Mouse (Mus musculus) cortical plate, adult 2 months (tissue): Measurements from ENCODE around the gene Galnt3. TPM values are rescaled to one million over a fixed set of nuclear protein-coding genes. Genes with fewer than 3 reads are reported as not detected.
A peak's percentile ranks its signal among the peaks of the same experiment; 100 is the strongest.

ENCODE experiments used
- H3K27ac ChIP-seq: fragments of 200-500 bp; 2 replicates; pipeline ENCODE4 v1.5.1; 2012; ENCODE audit warnings: low read length, control low read depth, inconsistent platforms; ENCODE audit not compliant: insufficient read depth
- H3K4me1 ChIP-seq: fragments of 200-500 bp; 2 replicates; pipeline ENCODE4 v1.6.1; 2011; ENCODE audit warnings: low read length; ENCODE audit not compliant: control insufficient read depth, insufficient read depth
- H3K4me3 ChIP-seq: fragments of 200-500 bp; 2 replicates; pipeline ENCODE4 v1.5.1; 2011; ENCODE audit warnings: mild to moderate bottlenecking, low read length, control low read depth; ENCODE audit not compliant: insufficient read depth
- CTCF ChIP-seq: fragments of 200-500 bp; IDR thresholded peaks from 2 replicates; pipeline ENCODE4 v1.5.1; 2011; ENCODE audit warnings: mild to moderate bottlenecking, control low read depth, low read length; ENCODE audit not compliant: insufficient read depth; ENCODE audit errors: extremely low read depth
- POLR2A ChIP-seq: fragments of 200-500 bp; IDR thresholded peaks from 2 replicates; pipeline ENCODE4 v1.6.1; 2011; ENCODE audit warnings: mild to moderate bottlenecking, low read length, control low read depth; ENCODE audit not compliant: insufficient read depth; ENCODE audit errors: extremely low read depth
- polyA plus RNA-seq: library from polyadenylated mRNA; depleted of rRNA; stranded (reverse); fragments of >200 nt; gene quantifications from 2 replicates; pipeline ENCODE4 v1.2.3, GENCODE M21; 2012

The Galnt3 gene
- polyA plus RNA-seq, 1 experiment = 2.0 TPM

DNA sequence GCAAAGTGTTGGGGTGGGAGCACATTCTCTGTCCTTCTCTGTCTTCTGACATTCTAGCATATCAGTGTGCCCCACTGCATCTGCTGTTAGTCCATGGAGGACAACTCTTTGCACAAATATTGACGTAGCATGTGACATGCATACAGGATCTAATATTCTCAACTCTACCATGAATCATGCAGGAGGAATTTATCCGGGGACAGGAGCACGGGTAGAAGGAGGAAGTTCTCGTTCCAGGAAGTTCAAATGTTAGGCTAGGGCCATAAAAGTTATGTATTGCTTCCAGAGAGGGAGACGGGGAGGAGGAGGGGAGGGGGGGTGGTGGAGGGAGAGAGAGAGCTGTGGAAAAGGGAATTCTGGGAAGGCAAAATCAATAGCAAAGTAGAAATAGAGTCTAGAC, 20.0 kb upstream of the Galnt3 start:
- Histone ChIP-seq H3K27ac (no peak overlapping the region), H3K4me1 (peaks cover 2% of the 10 kb centered on the region; the same call in 1 of the 2 replicates), H3K4me3 (no peak overlapping the region)
- TF ChIP-seq CTCF (no peak), POLR2A (no peak)

DNA sequence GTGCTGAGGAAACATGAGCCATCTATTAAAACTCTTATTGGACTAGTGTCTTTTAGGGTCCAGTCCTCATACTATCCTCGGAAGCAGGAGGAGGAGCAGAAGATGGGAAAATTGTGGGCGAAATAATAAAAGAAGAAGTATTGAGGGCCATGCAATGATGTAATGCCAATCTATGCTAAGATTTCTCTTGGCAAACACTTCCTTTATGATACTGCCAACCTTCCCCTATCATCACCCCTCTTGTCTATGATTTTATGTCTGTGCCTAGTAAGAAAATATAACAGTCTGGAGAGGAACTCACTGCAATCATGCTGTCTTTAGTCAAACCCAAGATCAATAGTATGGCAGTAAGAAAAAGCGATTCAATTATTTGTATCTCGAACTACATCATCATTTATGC, 18.5 kb upstream of the Galnt3 start:
- Histone ChIP-seq H3K4me1 (peaks cover 2% of the 10 kb centered on the region; the same call in 1 of the 2 replicates), H3K27ac (no peak overlapping the region), H3K4me3 (no peak overlapping the region)
- TF ChIP-seq POLR2A (no peak), CTCF (no peak)

DNA sequence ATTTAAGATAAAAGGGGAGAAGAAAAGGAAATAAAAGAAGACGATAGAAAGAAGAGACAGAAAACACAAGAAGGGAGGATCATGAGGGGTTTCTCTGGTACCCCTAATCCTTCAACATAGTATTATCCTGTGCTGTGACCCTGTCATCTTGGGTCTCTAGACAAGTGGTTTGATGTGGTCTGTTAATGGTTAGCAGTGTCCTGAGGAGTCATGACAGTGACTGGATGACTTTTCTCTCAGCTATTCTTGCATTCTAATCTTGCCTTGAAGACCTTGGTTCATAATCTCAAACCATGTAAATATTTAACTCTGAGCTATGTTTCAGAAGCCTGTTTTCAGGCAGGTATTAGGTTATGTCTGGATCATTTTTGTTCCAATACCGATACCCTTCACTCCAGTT, 17.9 kb upstream of the Galnt3 start:
- peaks cover 2% of the 10 kb centered on the region; the same call in 1 of the 2 replicates for H3K4me1 ChIP-seq
- no peak overlapping the region for H3K4me3 ChIP-seq
- TF ChIP-seq CTCF (no peak), POLR2A (no peak)
- H3K27ac ChIP-seq = no peak overlapping the region

DNA sequence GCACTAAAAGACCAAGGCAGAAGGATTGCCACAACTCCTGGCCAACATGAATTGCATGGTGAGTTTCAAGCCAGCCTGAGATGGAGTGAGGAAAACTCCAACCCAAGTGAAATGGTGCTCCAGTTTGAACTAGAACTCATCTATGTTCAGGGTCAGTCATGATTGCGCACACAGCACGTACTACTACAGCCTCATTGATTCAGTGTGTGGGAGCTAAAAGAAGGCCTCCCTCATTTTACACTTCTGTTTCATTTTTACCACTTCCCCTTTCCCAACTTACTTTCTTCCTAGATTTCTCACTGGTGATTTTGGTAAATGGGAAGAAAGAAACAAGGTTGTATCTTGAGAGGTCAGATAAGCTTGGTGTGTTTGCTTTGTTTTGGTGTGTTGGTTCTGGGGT, 17.5 kb upstream of the Galnt3 start:
- TF ChIP-seq CTCF = no peak
- TF ChIP-seq POLR2A = no peak
- no peak overlapping the region for H3K27ac ChIP-seq
- H3K4me3 ChIP-seq = no peak overlapping the region
- H3K4me1 ChIP-seq = peaks cover 2% of the 10 kb centered on the region; the same call in 1 of the 2 replicates

DNA sequence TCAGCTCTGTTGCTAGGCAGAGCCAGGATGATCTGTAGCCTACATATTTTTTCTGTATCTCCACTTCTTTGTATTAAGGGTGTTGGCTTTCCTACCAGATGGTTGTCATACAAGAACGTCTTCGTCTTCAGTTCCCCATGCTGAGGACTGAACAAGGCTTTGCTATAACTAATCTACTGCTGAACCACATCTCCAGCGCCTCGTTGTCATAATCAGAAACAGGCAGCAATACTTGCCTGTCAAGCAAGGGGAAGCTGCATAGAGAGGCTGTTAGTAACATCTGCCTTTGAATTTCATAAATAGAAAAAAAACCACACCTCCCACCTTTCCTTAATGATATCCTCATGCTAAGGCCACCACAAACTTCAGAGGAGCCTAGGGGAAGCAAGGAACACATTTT, 15.5 kb upstream of the Galnt3 start:
- no peak overlapping the region for H3K4me3 ChIP-seq
- H3K27ac ChIP-seq = no peak overlapping the region
- TF ChIP-seq POLR2A (no peak), CTCF (no peak)
- H3K4me1 ChIP-seq = peaks cover 2% of the 10 kb centered on the region; the same call in 1 of the 2 replicates

DNA sequence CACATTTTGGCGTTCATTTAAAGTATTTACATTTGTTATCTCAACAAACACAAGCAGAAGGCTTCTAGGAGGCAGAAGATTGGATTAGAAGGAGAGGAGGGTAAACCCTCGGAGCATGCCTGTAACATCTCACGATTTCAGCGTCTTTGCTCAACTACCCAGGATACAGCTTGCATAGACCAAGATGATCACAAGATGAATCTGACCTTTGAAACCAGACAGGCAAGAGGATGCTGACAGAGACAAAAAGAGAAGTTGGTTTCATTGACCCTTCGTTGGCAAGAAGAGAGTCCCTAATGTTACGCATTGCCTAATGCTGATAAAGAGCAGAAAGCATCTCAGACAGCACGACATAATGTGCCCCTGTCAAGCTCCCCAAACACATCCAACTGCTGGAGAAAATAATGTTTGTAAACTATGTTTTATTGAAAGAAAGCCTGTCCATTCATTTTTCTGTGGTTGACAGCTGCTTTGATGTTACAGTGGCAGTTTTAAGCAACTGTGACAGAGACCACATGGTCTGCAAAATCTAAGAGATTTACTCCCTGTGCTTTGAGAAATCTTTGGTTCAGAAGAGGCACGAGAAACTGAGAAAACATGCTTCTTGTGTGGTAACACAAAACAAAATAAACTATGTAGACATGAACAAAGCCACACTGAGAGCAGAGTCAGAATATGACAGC, 7.2 kb upstream of the Galnt3 start:
- Histone ChIP-seq H3K27ac (no peak overlapping the region), H3K4me1 (no peaks in the 10 kb centered on the region), H3K4me3 (no peak overlapping the region)
- TF ChIP-seq POLR2A (no peak), CTCF (no peak)

DNA sequence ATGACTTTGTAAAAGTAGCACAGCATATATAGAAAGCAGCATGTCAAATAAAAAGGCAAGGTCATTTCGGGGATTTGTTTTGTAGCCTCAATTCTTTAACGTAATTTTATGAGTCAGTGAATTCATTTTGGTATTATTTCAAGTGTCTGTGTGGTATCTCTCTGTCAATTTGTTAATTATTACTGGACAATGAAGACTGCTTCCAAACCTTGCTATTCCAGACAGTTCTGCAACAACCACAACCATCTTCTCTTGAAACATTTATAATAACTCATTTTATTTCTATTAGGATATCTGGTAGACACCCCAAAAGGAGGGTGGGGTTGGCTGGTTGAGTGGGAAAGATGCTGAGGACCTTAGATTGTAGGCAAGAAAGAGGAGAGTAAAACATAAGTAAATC, 4.1 kb upstream of the Galnt3 start:
- Histone ChIP-seq H3K4me3 (no peak overlapping the region), H3K27ac (no peak overlapping the region), H3K4me1 (no peaks in the 10 kb centered on the region)
- no peak for TF ChIP-seq CTCF
- TF ChIP-seq POLR2A = no peak

DNA sequence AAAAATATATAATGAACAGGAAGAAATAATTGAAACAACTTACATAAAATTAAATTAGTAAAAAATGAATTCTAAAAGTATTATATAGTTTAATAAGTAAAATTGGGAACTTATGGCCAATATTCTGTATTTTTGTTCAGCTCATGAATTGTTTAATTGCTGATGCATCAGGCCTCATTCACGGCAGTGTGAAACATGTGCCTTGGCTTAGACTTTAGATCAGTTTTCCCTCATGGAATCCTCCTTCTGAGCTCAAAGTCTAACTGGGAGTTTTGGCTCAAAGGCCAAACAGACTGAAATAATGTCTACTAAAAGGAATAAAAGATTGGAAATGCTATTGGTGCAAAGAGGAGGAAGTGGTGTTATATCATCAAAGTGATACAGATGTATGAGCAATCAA, 2.7 kb upstream of the Galnt3 start:
- no peaks in the 10 kb centered on the region for H3K4me1 ChIP-seq
- H3K27ac ChIP-seq = no peak overlapping the region
- TF ChIP-seq POLR2A (no peak), CTCF (no peak)
- H3K4me3 ChIP-seq = no peak overlapping the region

DNA sequence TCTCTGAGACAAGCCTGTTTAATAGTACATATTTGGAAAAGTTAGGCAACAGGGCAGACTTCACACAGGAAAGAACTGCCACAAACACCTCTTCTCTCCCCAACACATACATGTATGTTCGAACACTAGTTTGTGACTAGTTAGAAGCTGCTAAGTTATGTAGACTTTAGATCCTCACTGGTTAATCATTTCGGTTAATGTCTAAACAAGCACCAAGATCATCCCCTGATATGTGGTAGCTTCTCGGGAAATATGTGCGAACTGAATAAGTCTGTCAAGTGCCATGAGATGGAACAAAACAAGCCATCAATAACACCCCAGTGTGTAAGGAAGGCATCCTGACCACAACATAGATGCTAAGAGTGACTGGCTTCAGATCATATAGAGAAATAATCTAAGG, 2.1 kb upstream of the Galnt3 start:
- no peak overlapping the region for H3K27ac ChIP-seq
- TF ChIP-seq POLR2A (no peak), CTCF (no peak)
- no peaks in the 10 kb centered on the region for H3K4me1 ChIP-seq
- H3K4me3 ChIP-seq = no peak overlapping the region

DNA sequence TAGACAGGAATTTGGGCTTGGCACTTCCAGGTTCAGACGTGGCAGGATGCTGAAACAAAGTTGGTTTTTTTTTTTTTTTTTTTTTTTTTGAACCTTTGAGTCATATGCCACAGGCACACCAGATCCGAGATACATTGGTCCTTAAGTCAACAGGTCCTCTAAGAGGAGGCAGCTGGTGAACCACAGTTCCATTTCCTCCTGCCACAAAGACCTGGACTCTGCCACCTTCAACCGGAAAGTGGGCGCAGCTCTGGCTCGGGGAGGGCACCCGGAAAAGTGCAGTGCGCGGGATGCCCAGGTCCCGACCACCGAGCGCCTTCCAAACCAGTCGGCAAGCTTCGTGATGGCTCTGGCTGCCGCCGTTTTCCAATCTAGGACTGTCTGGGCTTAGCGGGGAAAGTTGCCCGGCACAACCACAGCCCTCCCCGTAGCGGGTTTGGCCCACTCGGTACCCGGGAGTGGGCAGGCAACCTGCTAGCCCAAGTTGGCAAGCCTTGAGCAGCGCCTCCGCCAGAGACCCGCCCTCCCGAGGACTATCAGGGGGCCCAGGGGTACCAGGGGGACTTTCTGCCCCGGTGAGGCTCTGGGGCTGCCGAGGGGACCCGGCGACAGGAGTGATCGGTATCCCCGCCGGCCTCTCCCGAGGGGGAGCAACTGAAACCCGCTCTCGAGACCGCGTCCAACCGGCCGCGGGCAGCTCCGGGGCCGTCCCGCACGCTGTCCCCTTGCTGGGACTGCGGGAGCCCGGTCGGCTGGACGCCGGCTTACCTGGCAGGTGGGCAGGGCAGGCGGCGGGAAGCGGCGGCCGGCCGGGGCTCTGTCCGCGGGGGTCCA, 821 bp downstream of the Galnt3 start:
- TF ChIP-seq POLR2A (no peak), CTCF (no peak)
- peak overlapping the region; percentile 30 for H3K4me3 ChIP-seq
- H3K27ac ChIP-seq = no peak overlapping the region
- no peaks in the 10 kb centered on the region for H3K4me1 ChIP-seq
